Mouse (Mus musculus): ENCODE data around the gene 1500011B03Rik. TPM values are rescaled to one million over a fixed set of nuclear protein-coding genes. Genes with fewer than 3 reads are reported as not detected.

1500011B03Rik gene
- total and polyA plus RNA-seq, 3 experiments: 23.1 to 36.6 (median 30.6) TPM

Small RNAs within 50 kb of the gene (microRNA-seq; reads per million reads assigned to microRNA genes)
- 9.1 to 11.0 reads per million in 2 experiments for gene Mir6240

Other genes with a start within 250 kb of the 1500011B03Rik start
- 1 to 10 TPM; 2.5 to 3.1 TPM for gene Trpv4, start 165.0 kb downstream of the 1500011B03Rik start, total RNA-seq (2021)
- 4.5 and 5.4 TPM in 2 replicates for gene Trpv4, start 165.0 kb downstream of the 1500011B03Rik start, polyA plus RNA-seq (2012; rRNA removed)
- gene Gltp, start 132.5 kb downstream of the 1500011B03Rik start, total RNA-seq (2021): 10 to 100 TPM; 48.5 to 64.7 TPM
- 135 and 167 TPM in 2 replicates for gene Gltp, start 132.5 kb downstream of the 1500011B03Rik start, polyA plus RNA-seq (2012; rRNA removed)
- gene Tchp, start 115.7 kb downstream of the 1500011B03Rik start, total RNA-seq (2021): 1 to 10 TPM; 5.5 to 7.6 TPM
- gene Tchp, start 115.7 kb downstream of the 1500011B03Rik start, polyA plus RNA-seq (2012; rRNA removed): 13.8 and 14.2 TPM in 2 replicates
- 10 to 100 TPM; 78.4 to 92.4 TPM for gene Ankrd13a, start 48.8 kb downstream of the 1500011B03Rik start, total RNA-seq (2021)
- gene Ankrd13a, start 48.8 kb downstream of the 1500011B03Rik start, polyA plus RNA-seq (2012; rRNA removed): 51.1 and 51.8 TPM in 2 replicates
- gene Git2, start 48.0 kb downstream of the 1500011B03Rik start, total RNA-seq (2021): 10 to 100 TPM; 35.5 to 40.9 TPM
- 37.7 and 40.5 TPM in 2 replicates for gene Git2, start 48.0 kb downstream of the 1500011B03Rik start, polyA plus RNA-seq (2012; rRNA removed)
- not detected for gene 4930519G04Rik, start 30.2 kb upstream of the 1500011B03Rik start, total RNA-seq (2021)
- gene 4930519G04Rik, start 30.2 kb upstream of the 1500011B03Rik start, polyA plus RNA-seq (2012; rRNA removed): not detected in 2 replicates
- gene Gm9936, start 35.2 kb upstream of the 1500011B03Rik start, total RNA-seq (2021): not detected
- not detected in 2 replicates for gene Gm9936, start 35.2 kb upstream of the 1500011B03Rik start, polyA plus RNA-seq (2012; rRNA removed)
- 10 to 100 TPM; 11.6 to 12.2 TPM for gene Oasl2, start 73.5 kb upstream of the 1500011B03Rik start, total RNA-seq (2021)
- gene Oasl2, start 73.5 kb upstream of the 1500011B03Rik start, polyA plus RNA-seq (2012; rRNA removed): 7.6 and 7.7 TPM in 2 replicates
- 1 to 10 TPM in 1 of 2 experiments, under 1 TPM in 1; 0.98 to 1.3 TPM for gene Oasl1, start 99.8 kb upstream of the 1500011B03Rik start, total RNA-seq (2021)
- 5.0 and 7.4 TPM in 2 replicates for gene Oasl1, start 99.8 kb upstream of the 1500011B03Rik start, polyA plus RNA-seq (2012; rRNA removed)
- gene 2210016L21Rik, start 118.7 kb upstream of the 1500011B03Rik start, total RNA-seq (2021): 10 to 100 TPM; 36.2 to 55.3 TPM
- gene 2210016L21Rik, start 118.7 kb upstream of the 1500011B03Rik start, polyA plus RNA-seq (2012; rRNA removed): 24.5 and 28.1 TPM in 2 replicates
- gene Hnf1a, start 147.6 kb upstream of the 1500011B03Rik start, total RNA-seq (2021): under 1 TPM in 1 of 2 experiments, not detected in 1; 0.09 TPM
- gene Hnf1a, start 147.6 kb upstream of the 1500011B03Rik start, polyA plus RNA-seq (2012; rRNA removed): 0.03 TPM in 1 of 2 replicates, not detected in the other
- 10 to 100 TPM; 42.3 to 49.4 TPM for gene Sppl3, start 187.7 kb upstream of the 1500011B03Rik start, total RNA-seq (2021)
- 66.2 and 68.2 TPM in 2 replicates for gene Sppl3, start 187.7 kb upstream of the 1500011B03Rik start, polyA plus RNA-seq (2012; rRNA removed)